Mouse (Mus musculus): ENCODE measurements around the gene Fut9. TPM values are rescaled to one million over a fixed set of nuclear protein-coding genes. Genes with fewer than 3 reads are reported as not detected.

Gene Fut9
- polyA plus RNA-seq (2012; fragmentation: generic; extraction: Trizol), result 0.18 TPM

DNA sequence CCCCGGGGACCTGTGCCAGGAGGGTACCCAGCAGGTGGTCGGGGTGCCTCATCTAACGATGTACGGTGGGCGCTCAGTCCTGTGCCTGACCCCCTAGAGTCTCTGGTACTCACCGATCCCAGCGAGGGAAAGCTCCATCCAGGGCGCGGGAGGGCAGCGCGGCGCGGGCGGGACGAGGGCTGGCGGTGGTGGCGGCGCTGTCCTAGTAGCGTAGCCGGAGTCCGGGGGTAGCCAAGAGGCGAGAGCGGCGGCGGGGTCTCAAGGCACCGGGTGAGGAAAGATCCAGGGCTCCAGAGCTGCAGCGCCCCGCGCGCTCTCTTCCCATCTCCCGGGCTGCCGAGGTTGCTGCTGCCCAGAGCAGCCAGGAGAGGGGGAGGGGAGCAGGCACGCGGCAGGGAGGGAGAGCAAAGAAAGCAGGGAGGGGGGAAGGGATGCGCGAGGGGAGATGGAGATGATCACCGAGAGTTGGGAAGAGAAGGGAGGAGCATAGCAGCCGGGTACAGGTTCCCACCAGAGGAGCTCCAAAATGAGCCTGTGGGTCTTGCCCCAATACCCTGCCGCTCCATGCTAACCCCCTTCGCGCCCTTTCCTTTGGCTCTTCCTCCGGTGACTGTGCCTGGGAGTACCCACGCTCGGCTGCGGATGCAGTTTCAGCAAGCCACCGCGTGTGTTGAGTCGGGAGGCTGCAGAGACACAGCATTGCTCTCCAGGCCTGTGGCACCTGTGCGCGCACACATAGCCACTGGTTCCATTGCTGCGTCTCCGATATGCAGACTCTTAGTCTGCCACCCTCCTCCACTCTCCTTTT lies at the start of gene Fut9:
Gene Fut9, minus strand, starts transcription at position 769 of the 808 bp plus-strand sequence.
- no peaks in the 10 kb centered on the region for H3K27me3 ChIP-seq (ENCODE audit: control insufficient read depth, insufficient read depth, insufficient read length)
- TF ChIP-seq CEBPB (IDR thresholded peaks at IDR 0.05; ENCODE audit: insufficient read depth, poor library complexity, severe bottlenecking), result no peak
- TF ChIP-seq MYOD1 (IDR thresholded peaks at IDR 0.05; ENCODE audit: control insufficient read depth in 1 of 3, insufficient read length in 2 of 3, low read depth in 2 of 3), result peak in 1 of 3 experiments; percentile 19
- H3K4me2 ChIP-seq (ENCODE audit: low read depth), result peak within 1 kb of the TSS; percentile 90
- H3ac ChIP-seq (ENCODE audit: control insufficient read depth, insufficient read length), result peak within 1 kb of the TSS; percentile 10
- no peaks in the 10 kb centered on the region for H3K36me3 ChIP-seq (ENCODE audit: control insufficient read depth, insufficient read depth)
- H3K79me2 ChIP-seq (ENCODE audit: control insufficient read depth, insufficient read depth), result no peaks in the 10 kb centered on the region
- H3K4me3 ChIP-seq, result peak within 1 kb of the TSS; percentile 33

DNA sequence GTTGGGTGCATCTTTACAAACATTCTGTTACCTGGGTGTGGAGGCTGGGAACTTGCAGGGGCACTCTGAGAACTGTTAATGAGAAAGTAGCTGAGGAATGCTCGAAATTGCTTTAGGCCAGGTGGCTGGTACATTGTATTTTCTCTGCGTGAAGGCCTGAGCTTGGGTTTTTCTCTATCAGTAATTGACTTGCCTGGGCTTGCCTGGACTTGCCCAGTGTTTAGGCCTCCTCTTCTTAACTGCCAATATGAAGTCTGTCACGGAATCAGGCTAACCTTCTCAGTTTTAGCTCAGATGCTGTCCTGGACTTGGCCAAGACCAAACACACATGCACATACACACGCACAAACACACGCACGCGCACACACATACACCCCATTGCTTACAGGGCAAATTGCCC lies 15.7 kb upstream of the Fut9 start:
- TF ChIP-seq MYOG (IDR thresholded peaks at IDR 0.05; ENCODE audit: control insufficient read depth in 1 of 3, insufficient read depth in 1 of 3, insufficient read length in 2 of 3, low read depth in 2 of 3) (no peak), E2F4 (IDR thresholded peaks at IDR 0.05; ENCODE audit: insufficient read depth) (no peak), POLR2AphosphoS2 (IDR thresholded peaks at IDR 0.05; ENCODE audit: insufficient read length, low read depth) (no peak), TCF3 (IDR thresholded peaks at IDR 0.05; ENCODE audit: insufficient read length, low read depth) (no peak), MYOD1 (IDR thresholded peaks at IDR 0.05; ENCODE audit: control insufficient read depth in 1 of 3, insufficient read length in 2 of 3, low read depth in 2 of 3) (no peak), USF1 (IDR thresholded peaks at IDR 0.05; ENCODE audit: low read depth) (no peak), MAX (IDR thresholded peaks at IDR 0.05; ENCODE audit: low read depth) (no peak)
- H3ac ChIP-seq (ENCODE audit: control insufficient read depth, insufficient read length), result no peak overlapping the region
- H3K4me2 ChIP-seq (ENCODE audit: low read depth), result no peak overlapping the region
- no peaks in the 10 kb centered on the region for H3K27me3 ChIP-seq (ENCODE audit: control insufficient read depth, insufficient read depth, insufficient read length)
- no peaks in the 10 kb centered on the region for H3K79me2 ChIP-seq (ENCODE audit: control insufficient read depth, insufficient read depth)
- no peaks in the 10 kb centered on the region for H3K36me3 ChIP-seq (ENCODE audit: control insufficient read depth, insufficient read depth)
- H3K4me3 ChIP-seq, result no peak overlapping the region

DNA sequence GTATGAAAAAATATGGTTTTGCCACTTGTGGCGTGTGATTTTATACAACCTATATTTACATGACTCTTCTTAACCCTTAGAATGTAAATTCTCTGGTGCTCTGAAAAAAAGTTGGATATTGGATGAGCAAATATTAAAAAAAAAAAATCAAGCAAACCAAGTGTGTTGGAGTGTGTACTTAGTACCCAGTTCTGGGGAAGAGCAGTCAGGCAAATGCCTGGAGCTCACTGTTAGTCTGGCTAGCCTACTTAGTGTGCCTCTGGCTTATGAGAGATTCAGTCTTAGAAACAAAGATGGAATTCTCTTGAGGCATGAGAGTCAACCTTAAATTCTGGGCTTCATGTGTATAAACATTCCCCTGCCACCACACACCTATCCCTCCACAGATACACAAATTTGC lies 13.3 kb upstream of the Fut9 start:
- Histone ChIP-seq H3K36me3 (ENCODE audit: control insufficient read depth, insufficient read depth) (no peaks in the 10 kb centered on the region), H3ac (ENCODE audit: control insufficient read depth, insufficient read length) (no peak overlapping the region), H3K79me2 (ENCODE audit: control insufficient read depth, insufficient read depth) (no peaks in the 10 kb centered on the region), H3K27me3 (ENCODE audit: control insufficient read depth, insufficient read depth, insufficient read length) (no peaks in the 10 kb centered on the region), H3K4me2 (ENCODE audit: low read depth) (no peak overlapping the region), H3K4me3 (no peak overlapping the region)
- TF ChIP-seq REST (IDR thresholded peaks at IDR 0.05; ENCODE audit: insufficient read depth, insufficient read length), result no peak
- TF ChIP-seq USF1 (IDR thresholded peaks at IDR 0.05; ENCODE audit: low read depth), result no peak
- no peak for TF ChIP-seq MYOD1 (IDR thresholded peaks at IDR 0.05; ENCODE audit: control insufficient read depth in 1 of 3, insufficient read length in 2 of 3, low read depth in 2 of 3)
- no peak for TF ChIP-seq CEBPB (IDR thresholded peaks at IDR 0.05; ENCODE audit: insufficient read depth, poor library complexity, severe bottlenecking)
- no peak for TF ChIP-seq POLR2A (IDR thresholded peaks at IDR 0.05; ENCODE audit: insufficient read length, low read depth)
- no peak for TF ChIP-seq TCF12 (IDR thresholded peaks at IDR 0.05; ENCODE audit: insufficient read depth, poor library complexity, severe bottlenecking)
- TF ChIP-seq TCF3 (IDR thresholded peaks at IDR 0.05; ENCODE audit: insufficient read length, low read depth), result no peak
- TF ChIP-seq MAX (IDR thresholded peaks at IDR 0.05; ENCODE audit: low read depth), result no peak
- no peak for TF ChIP-seq E2F4 (IDR thresholded peaks at IDR 0.05; ENCODE audit: insufficient read depth)
- no peak for TF ChIP-seq SRF (IDR thresholded peaks at IDR 0.05; ENCODE audit: control insufficient read depth, insufficient read length, low read depth)
- TF ChIP-seq MYOG (IDR thresholded peaks at IDR 0.05; ENCODE audit: control insufficient read depth in 1 of 3, insufficient read depth in 1 of 3, insufficient read length in 2 of 3, low read depth in 2 of 3), result no peak
- TF ChIP-seq POLR2AphosphoS2 (IDR thresholded peaks at IDR 0.05; ENCODE audit: insufficient read length, low read depth), result no peak

DNA sequence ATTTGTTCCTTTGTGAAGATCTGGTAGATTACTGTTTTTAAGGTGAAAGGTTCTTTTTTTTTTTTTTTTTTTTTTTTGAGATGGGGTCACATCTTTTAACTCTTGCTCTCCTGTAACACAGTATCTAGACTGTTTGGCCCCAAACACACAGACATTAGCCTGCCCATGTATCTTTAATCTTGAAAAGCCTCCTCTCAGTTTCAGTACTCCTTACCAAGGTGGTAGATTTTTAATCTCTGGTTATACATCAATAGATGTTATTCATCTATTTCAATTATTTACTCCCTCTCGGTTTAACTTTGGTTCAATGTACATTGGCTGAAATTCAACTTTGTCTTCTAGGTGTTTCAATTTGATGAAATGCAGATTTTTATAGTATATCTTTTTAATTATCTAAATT lies 10.0 kb upstream of the Fut9 start:
- no peaks in the 10 kb centered on the region for H3K27me3 ChIP-seq (ENCODE audit: control insufficient read depth, insufficient read depth, insufficient read length)
- H3K4me3 ChIP-seq, result no peak overlapping the region
- H3K79me2 ChIP-seq (ENCODE audit: control insufficient read depth, insufficient read depth), result no peaks in the 10 kb centered on the region
- TF ChIP-seq REST (IDR thresholded peaks at IDR 0.05; ENCODE audit: insufficient read depth, insufficient read length) (no peak), TCF3 (IDR thresholded peaks at IDR 0.05; ENCODE audit: insufficient read length, low read depth) (no peak), TCF12 (IDR thresholded peaks at IDR 0.05; ENCODE audit: insufficient read depth, poor library complexity, severe bottlenecking) (no peak), SRF (IDR thresholded peaks at IDR 0.05; ENCODE audit: control insufficient read depth, insufficient read length, low read depth) (no peak), POLR2AphosphoS2 (IDR thresholded peaks at IDR 0.05; ENCODE audit: insufficient read length, low read depth) (no peak), CEBPB (IDR thresholded peaks at IDR 0.05; ENCODE audit: insufficient read depth, poor library complexity, severe bottlenecking) (no peak), MYOD1 (IDR thresholded peaks at IDR 0.05; ENCODE audit: control insufficient read depth in 1 of 3, insufficient read length in 2 of 3, low read depth in 2 of 3) (no peak), MAX (IDR thresholded peaks at IDR 0.05; ENCODE audit: low read depth) (no peak), USF1 (IDR thresholded peaks at IDR 0.05; ENCODE audit: low read depth) (no peak)
- no peak overlapping the region for H3ac ChIP-seq (ENCODE audit: control insufficient read depth, insufficient read length)
- H3K4me2 ChIP-seq (ENCODE audit: low read depth), result no peak overlapping the region
- H3K36me3 ChIP-seq (ENCODE audit: control insufficient read depth, insufficient read depth), result no peaks in the 10 kb centered on the region

DNA sequence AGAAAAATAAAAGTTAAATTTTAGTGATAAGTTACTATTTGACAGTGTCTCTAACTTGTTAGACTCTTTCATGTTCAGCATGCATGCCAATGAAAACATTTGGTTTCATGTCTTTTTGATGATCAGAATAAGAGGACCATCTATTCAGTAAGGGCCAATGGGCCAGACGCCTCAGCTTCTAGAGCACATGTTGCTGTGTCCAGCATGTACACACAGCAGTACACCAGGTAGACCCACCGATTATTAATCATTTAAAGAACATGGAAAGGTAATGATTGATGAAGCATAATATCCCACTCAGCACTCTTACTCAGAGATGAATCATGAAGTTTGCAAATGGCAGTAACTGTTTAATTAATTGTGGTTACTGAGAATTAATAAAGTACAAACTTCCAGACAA lies 1.7 kb upstream of the Fut9 start:
- Histone ChIP-seq H3K36me3 (ENCODE audit: control insufficient read depth, insufficient read depth) (no peaks in the 10 kb centered on the region), H3K79me2 (ENCODE audit: control insufficient read depth, insufficient read depth) (no peaks in the 10 kb centered on the region), H3K27me3 (ENCODE audit: control insufficient read depth, insufficient read depth, insufficient read length) (no peaks in the 10 kb centered on the region), H3K4me3 (no peak overlapping the region), H3K4me2 (ENCODE audit: low read depth) (no peak overlapping the region), H3ac (ENCODE audit: control insufficient read depth, insufficient read length) (no peak overlapping the region)
- TF ChIP-seq POLR2AphosphoS2 (IDR thresholded peaks at IDR 0.05; ENCODE audit: insufficient read length, low read depth) (no peak), E2F4 (IDR thresholded peaks at IDR 0.05; ENCODE audit: insufficient read depth) (no peak), MYOD1 (IDR thresholded peaks at IDR 0.05; ENCODE audit: control insufficient read depth in 1 of 3, insufficient read length in 2 of 3, low read depth in 2 of 3) (no peak), MAX (IDR thresholded peaks at IDR 0.05; ENCODE audit: low read depth) (no peak), CEBPB (IDR thresholded peaks at IDR 0.05; ENCODE audit: insufficient read depth, poor library complexity, severe bottlenecking) (no peak), SRF (IDR thresholded peaks at IDR 0.05; ENCODE audit: control insufficient read depth, insufficient read length, low read depth) (no peak), MYOG (IDR thresholded peaks at IDR 0.05; ENCODE audit: control insufficient read depth in 1 of 3, insufficient read depth in 1 of 3, insufficient read length in 2 of 3, low read depth in 2 of 3) (no peak)

All from myocyte (in vitro differentiated cells).